Mouse (Mus musculus) T-helper 2 cell (primary cell): ENCODE results near the gene Gm28038.

ENCODE experiments used
- in situ Hi-C: fragments of 300-600 bp; cut with MboI, MseI; formaldehyde crosslinking; loops from one replicate; pipeline ENCODE4 v1.15.1; 2025; ENCODE audit warnings: high pct_unique_total_duplicates

Gene Gm28038

GRCm38 (mm10) chr2:30285004-30285403 lies 4.2 kb downstream of the Gm28038 start:
- in situ Hi-C loops = loop anchor here (5.0 kb wide), 1 partner anchor 53 kb away; no protein-coding TSS in a partner anchor

GRCm38 (mm10) chr2:30285416-30286181 lies 4.8 kb downstream of the Gm28038 start:
- in situ Hi-C loops = loop anchor here (5.0 kb wide), 1 partner anchor 53 kb away; no protein-coding TSS in a partner anchor

GRCm38 (mm10) chr2:30286192-30287026 lies 5.6 kb downstream of the Gm28038 start, which contains the start of the genes Dolk and Nup188:
Gene Dolk (minus strand): TSS chr2:30286334.
Gene Nup188 (plus strand): TSS chr2:30286397.
- in situ Hi-C loops = loop anchor here (5.0 kb wide), 1 partner anchor 54 kb away; no protein-coding TSS in a partner anchor

DNA sequence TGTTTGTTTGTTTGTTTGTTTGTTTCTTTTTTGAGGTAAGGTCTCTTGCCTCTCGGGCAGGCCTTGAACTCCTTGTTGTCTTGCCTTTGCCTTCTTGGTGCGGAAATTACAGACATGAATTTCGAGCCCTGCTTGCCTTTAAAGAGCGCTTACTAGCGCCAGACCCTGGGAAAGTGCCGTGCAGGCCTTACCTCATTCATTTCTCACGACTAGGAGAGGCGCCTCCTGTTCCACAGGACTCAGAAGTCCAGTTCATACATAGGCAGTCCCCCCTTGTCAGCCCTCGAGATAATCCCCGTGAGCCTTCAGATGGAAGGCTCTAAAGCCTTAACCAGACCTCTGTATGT lies 6.2 kb downstream of the Gm28038 start:
- in situ Hi-C loops = loop anchor here (5.0 kb wide), 1 partner anchor 55 kb away; no protein-coding TSS in a partner anchor

DNA sequence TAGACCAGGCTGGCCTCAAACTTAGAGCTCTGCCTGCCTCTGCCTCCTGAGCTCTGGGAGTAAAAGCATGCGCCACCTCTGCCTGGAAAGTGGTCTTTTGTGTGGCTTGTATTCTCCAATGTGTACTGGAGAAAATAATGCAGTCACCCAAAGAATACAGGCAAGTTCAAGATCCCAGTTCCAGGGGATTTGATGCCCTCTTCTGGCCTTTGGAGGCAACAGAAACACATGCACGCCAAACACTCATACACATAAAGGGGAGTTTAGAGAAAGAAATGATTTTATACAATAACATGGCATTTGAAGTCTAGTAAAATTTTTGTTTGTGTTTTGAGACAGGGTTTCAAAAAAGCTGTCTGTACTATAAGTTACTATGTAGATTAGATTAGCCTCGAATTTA lies 18.7 kb downstream of the Gm28038 start:
- in situ Hi-C loops = no loop called here

- in situ Hi-C loops = loop anchor here (10.0 kb wide), 1 partner anchor 1905 kb away; no protein-coding TSS in a partner anchor
Measured at GRCm38 (mm10) chr2:30299966-30300365, 19.1 kb downstream of the Gm28038 start.

GRCm38 (mm10) chr2:30306087-30306486 lies 25.2 kb downstream of the Gm28038 start:
- in situ Hi-C loops = loop anchor here (10.0 kb wide), 1 partner anchor 1899 kb away; no protein-coding TSS in a partner anchor

GRCm38 (mm10) chr2:30309351-30309750 lies 28.5 kb downstream of the Gm28038 start:
- in situ Hi-C loops = loop anchor here (10.0 kb wide), 1 partner anchor 1895 kb away; no protein-coding TSS in a partner anchor

GRCm38 (mm10) chr2:30311481-30311880 lies 30.6 kb downstream of the Gm28038 start:
- in situ Hi-C loops = loop anchor here (10.0 kb wide), 1 partner anchor 317 kb away; no protein-coding TSS in a partner anchor

DNA sequence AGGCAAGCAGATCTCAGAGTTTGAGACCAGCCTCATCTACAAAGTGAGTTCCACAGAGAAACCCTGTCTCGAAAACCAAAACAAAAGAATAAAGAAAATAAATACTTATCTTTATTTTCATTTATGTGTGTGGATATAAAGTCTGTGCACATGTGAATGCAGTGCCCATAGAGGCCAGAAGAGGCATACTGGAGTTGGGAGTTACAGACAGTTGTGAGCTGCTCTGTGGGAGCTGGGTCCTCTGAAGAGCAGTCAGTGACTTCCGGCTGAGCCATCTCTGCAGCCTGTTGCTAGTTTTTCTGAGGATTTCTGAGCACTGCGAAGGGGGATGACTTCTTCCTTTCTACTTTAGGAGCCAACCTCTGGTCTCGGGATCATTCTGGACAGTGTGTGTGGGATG lies 35.3 kb downstream of the Gm28038 start:
- in situ Hi-C loops = loop anchor here (10.0 kb wide), 1 partner anchor 321 kb away; no protein-coding TSS in a partner anchor

DNA sequence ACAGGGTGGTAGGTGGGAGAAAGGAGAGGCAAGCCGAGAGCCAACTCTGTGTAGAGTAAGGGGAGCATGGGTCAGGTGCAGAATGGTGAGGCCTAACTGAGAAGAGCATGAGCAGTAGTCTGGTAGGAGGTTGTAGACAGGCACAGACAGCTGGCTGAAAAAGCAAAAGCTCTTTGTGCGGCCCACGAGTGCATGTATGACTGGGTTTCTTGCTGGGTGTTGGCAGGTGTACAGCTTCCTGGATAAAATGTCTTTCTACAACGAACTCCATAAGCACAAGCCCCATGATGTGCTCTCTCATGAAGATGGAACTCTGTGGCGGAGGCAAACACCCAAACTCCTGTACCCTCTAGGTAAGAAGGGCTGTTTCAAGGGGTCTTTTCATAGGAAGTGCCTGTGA lies 36.1 kb downstream of the Gm28038 start:
- in situ Hi-C loops = loop anchor here (10.0 kb wide), 1 partner anchor 322 kb away; no protein-coding TSS in a partner anchor

GRCm38 (mm10) chr2:30319260-30319659 lies 38.4 kb downstream of the Gm28038 start:
- in situ Hi-C loops = loop anchor here (10.0 kb wide), 1 partner anchor 324 kb away; no protein-coding TSS in a partner anchor

- in situ Hi-C loops = no loop called here
Measured at GRCm38 (mm10) chr2:30323111-30323510, 42.3 kb downstream of the Gm28038 start.

GRCm38 (mm10) chr2:30325296-30325695 lies 44.5 kb downstream of the Gm28038 start:
- in situ Hi-C loops = no loop called here

DNA sequence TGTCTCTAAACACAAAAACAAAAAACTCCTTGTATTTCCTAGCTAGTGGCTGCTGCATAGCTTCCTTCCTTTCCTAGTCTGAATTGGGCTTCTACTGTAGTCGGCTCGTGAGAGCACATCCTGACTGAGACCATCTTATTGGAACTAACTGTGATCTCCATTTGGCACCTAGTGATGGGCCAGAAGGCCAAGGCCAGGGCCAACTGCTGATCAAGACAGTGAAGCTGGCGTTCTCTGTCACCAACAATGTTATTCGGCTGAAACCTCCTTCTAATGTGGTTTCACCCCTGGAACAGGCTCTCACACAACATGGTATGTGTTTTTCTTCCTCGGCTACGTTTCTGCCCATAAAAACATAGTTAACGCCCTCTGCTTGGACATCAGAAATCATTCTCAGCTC lies 46.4 kb downstream of the Gm28038 start:
- in situ Hi-C loops = no loop called here

- in situ Hi-C loops = no loop called here
Measured at GRCm38 (mm10) chr2:30328791-30329190, 47.9 kb downstream of the Gm28038 start.

DNA sequence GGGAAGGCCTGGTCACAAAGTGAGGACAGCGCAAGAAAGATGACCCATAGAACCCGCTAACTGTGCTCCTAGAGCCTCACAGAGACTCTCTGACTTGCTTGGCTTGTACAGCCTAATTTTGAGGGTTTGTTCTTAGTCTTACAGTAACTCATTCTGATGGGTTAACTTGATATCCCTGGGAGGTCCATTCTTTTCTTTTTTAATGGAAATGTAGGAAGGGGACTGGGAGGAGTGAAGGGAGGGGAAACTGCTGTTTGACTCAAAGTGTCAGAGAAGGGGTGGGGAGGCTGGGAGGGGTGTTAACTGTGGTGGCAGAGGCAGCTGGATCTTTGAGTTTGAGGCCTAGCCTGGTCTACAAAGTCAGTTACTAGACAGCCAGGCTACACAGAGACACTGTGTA lies 54.5 kb downstream of the Gm28038 start:
- in situ Hi-C loops = no loop called here

DNA sequence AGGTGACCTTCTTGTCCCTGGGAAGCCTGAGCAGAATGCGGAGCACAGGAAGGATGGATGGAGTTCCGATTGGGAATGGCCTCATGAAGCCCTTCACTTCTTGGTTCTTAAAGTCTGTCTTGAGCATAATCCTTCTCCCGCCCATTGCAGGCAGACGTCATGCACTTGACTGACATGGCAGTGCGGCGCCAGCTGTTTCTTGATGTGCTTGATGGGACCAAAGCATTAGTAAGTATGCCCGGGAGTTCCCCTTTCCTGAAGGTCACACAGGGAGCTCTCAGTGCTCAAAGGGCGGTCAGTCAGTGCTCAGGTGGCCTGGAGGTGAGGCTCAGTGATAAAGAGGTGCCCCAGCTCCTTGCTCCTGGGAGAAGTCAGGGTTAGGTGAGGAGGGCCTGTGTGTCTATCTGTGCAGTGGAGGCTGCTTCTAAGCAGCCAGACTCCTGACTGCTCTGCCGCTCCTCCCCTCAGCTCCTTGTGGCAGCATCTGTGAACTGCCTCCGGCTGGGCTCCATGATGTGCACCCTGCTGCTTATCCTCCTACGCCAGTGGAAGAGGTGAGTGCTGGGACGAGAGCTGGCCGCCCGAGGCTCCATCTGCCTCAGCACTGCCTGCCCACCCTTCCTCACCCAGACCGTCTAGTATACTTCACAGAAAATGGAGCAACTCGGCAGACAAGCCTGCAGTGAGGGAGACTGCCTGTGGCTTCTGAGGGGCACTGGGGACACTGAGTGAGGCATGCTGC lies 55.5 kb downstream of the Gm28038 start:
- in situ Hi-C loops = no loop called here

GRCm38 (mm10) chr2:30337179-30337578 lies 56.3 kb downstream of the Gm28038 start:
- in situ Hi-C loops = no loop called here

- in situ Hi-C loops = no loop called here
Measured at GRCm38 (mm10) chr2:30342061-30342460, 61.2 kb downstream of the Gm28038 start.

- in situ Hi-C loops = no loop called here
Measured at GRCm38 (mm10) chr2:30342544-30342943, 61.7 kb downstream of the Gm28038 start.
